20 mouse cellular contexts compared by ENCODE assay signal in genomic region chr7:117490500-117491205, GRCm38 (mm10).
A peak's percentile ranks its signal among the peaks of the same experiment; 100 is the strongest.
DNase-seq lines count a peak whose midpoint lies in the region; ATAC-seq and TF ChIP-seq lines count a peak whose summit lies in the region.
"Had no signal": no experiment of that assay in that cellular context is flagged by ENCODE, and none has a peak within 500 bp of the region (broad histone marks: within the 10 kb centered on the region; RNA-seq: fewer than 3 reads in every experiment).

No protein-coding gene starts in this region.

- H3K27me3 ChIP-seq in kidney, postnatal 0 days (ENCODE audit: insufficient read depth, low read length): no peaks in the 10 kb centered on the region
- H3K27me3 ChIP-seq: heart, embryonic 13.5 days; limb, embryonic 13.5 days; liver, embryonic 13.5 days; neural tube, embryonic 15.5 days had no signal

- H3K4me1 ChIP-seq in kidney, postnatal 0 days (replicated peaks; ENCODE audit: insufficient read depth, low read length): no peaks in the 10 kb centered on the region

- no peaks in the 10 kb centered on the region for H3K9me3 ChIP-seq in kidney, postnatal 0 days (replicated peaks; ENCODE audit: low read length)
- H3K9me3 ChIP-seq: heart, embryonic 13.5 days; limb, embryonic 13.5 days; liver, embryonic 13.5 days; neural tube, embryonic 15.5 days had no signal

- no peak for ATAC-seq in kidney, postnatal 0 days (replicated peaks; ENCODE audit: low FRiP score, low read depth)
- ATAC-seq: hindbrain, postnatal 0 days had no signal

- H3K4me3 ChIP-seq in kidney, postnatal 0 days (replicated peaks; ENCODE audit: low read depth, low read length): no peak overlapping the region
- H3K4me3 ChIP-seq in macrophage (ENCODE audit: inconsistent target): no peak overlapping the region
- H3K4me3 ChIP-seq: heart, adult 2 months; heart, embryonic 13.5 days; limb, embryonic 13.5 days; liver, embryonic 13.5 days; neural tube, embryonic 15.5 days had no signal

- no peaks in the 10 kb centered on the region for H3K79me2 ChIP-seq in macrophage (ENCODE audit: inconsistent target)

- H3K27ac ChIP-seq in kidney, postnatal 0 days: no peak overlapping the region
- peak overlapping the region; percentile 12 for H3K27ac ChIP-seq in macrophage
- H3K27ac ChIP-seq: heart, adult 2 months; heart, embryonic 13.5 days; hindbrain, postnatal 0 days; limb, embryonic 13.5 days; liver, embryonic 13.5 days; neural tube, embryonic 15.5 days had no signal

- WGBS in kidney, postnatal 0 days: 53% methylated on average over 9 of the region's 9 CpGs
- WGBS in macrophage (ENCODE audit: missing documents): 36% methylated on average over 8 of the region's 9 CpGs

- no peak overlapping the region for H3K9ac ChIP-seq in kidney, postnatal 0 days (ENCODE audit: low read depth, low read length)
- H3K9ac ChIP-seq: heart, embryonic 13.5 days; limb, embryonic 13.5 days; liver, embryonic 13.5 days; neural tube, embryonic 15.5 days had no signal

- TF ChIP-seq CTCF in kidney, postnatal 0 days (IDR thresholded peaks at IDR 0.05; ENCODE audit: low read depth): no peak

- H3K36me3 ChIP-seq in kidney, postnatal 0 days (ENCODE audit: insufficient read depth, low read length): no peaks in the 10 kb centered on the region
- no peaks in the 10 kb centered on the region for H3K36me3 ChIP-seq in macrophage (ENCODE audit: inconsistent target)
- H3K36me3 ChIP-seq: heart, embryonic 13.5 days; limb, embryonic 13.5 days; liver, embryonic 13.5 days; neural tube, embryonic 15.5 days had no signal

- H3K4me2 ChIP-seq in kidney, postnatal 0 days (ENCODE audit: low read length): no peak overlapping the region
- H3K4me2 ChIP-seq: heart, embryonic 13.5 days; limb, embryonic 13.5 days; liver, embryonic 13.5 days; midbrain, embryonic 11.5 days; neural tube, embryonic 15.5 days had no signal

- DNase-seq in kidney, postnatal 0 days (ENCODE audit: low spot score): peak; percentile 19
- DNase-seq in kidney, postnatal 25 days: no peak
- DNase-seq in lung, postnatal 36 days: peak; percentile 11
- no peak for DNase-seq in lung, postnatal 14 days
- peak; percentile 46 for DNase-seq in brain, adult 2 months (ENCODE audit: low read depth, low spot score)
- DNase-seq in retina, postnatal 1 day: no peak
- DNase-seq: adrenal gland, postnatal 25 days; cerebellum, adult 11-12 months; cerebellum, postnatal 10 days; gastrocnemius, postnatal 14 days; heart, adult 2 months; heart, postnatal 14 days; kidney, adult 9 months; liver, embryonic 13.5 days had no signal

Comparison
In these comparisons a context has a peak if more than half of its experiments do, and no peak if none do; other contexts are left out.
1. DNase-seq: peak in kidney, postnatal 0 days (single experiment), lung, postnatal 36 days (single experiment) and brain, adult 2 months (single experiment); none in kidney, postnatal 25 days (0 of 2), lung, postnatal 14 days (single experiment) and retina, postnatal 1 day (single experiment).